Mouse (Mus musculus): ENCODE results near the gene Zap70. TPM values are rescaled to one million over a fixed set of nuclear protein-coding genes. Genes with fewer than 3 reads are reported as not detected.

Zap70 gene
- total and polyA plus RNA-seq, 3 experiments: 0.23 to 0.25 TPM; not detected in 1

DNA sequence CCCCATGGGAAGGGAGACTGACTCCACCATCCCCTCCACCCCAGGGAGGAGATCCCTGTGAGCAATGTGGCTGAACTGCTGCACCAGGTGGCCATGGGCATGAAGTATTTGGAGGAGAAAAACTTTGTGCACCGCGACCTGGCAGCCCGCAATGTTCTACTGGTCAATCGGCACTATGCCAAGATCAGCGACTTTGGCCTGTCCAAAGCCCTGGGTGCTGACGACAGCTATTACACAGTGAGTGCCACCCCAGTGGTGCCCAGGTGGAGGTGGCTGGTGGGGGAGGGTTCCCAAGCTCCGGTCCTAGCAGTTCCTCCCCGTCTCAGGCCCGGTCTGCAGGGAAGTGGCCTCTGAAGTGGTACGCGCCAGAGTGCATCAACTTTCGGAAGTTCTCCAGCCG is 19.2 kb downstream of the Zap70 start:
- Histone ChIP-seq H3K9ac (ENCODE audit: insufficient read depth, low read depth) (no peak overlapping the region), H3K9me3 (replicated peaks; ENCODE audit: low read length) (peaks cover 4% of the 10 kb centered on the region), H3K4me2 (ENCODE audit: insufficient read depth, low read depth, poor library complexity, severe bottlenecking) (no peak overlapping the region), H3K4me1 (ENCODE audit: control insufficient read depth in 1 of 2, insufficient read depth in 2 of 2) (no peaks in the 10 kb centered on the region; a peak in 1 of 4 replicates), H3K27ac (ENCODE audit: insufficient read depth, low read depth) (no peak overlapping the region), H3K4me3 (replicated peaks in 1 of 3; ENCODE audit: low read depth in 2 of 3, low read length in 2 of 3, poor library complexity in 1 of 3) (no peak overlapping the region), H3K27me3 (replicated peaks) (no peaks in the 10 kb centered on the region), H3K79me2 (replicated peaks; ENCODE audit: control insufficient read depth, extremely low read depth, insufficient read depth, poor library complexity, severe bottlenecking) (no peaks in the 10 kb centered on the region), H3K36me3 (replicated peaks in 1 of 2; ENCODE audit: control insufficient read depth in 1 of 2, insufficient read depth in 1 of 2, low read length in 1 of 2) (no peaks in the 10 kb centered on the region)
- DNase-seq (ENCODE audit: extremely low read depth): no peak
- dilution Hi-C loops (cut with MboI; ENCODE audit: extremely low pct_ligation_motif_present, extremely low pct_unique_long_range_greater_than_20kb, low sequenced_read_pairs): no loop called here
- no peak for TF ChIP-seq MAZ (IDR thresholded peaks at IDR 0.05; ENCODE audit: low read depth, low read length)
- TF ChIP-seq MXI1 (IDR thresholded peaks at IDR 0.05; ENCODE audit: low read depth, low read length): no peak
- no peak for TF ChIP-seq GABPA (IDR thresholded peaks at IDR 0.05; ENCODE audit: insufficient replicate concordance, low read depth, low read length)
- TF ChIP-seq SIN3A (IDR thresholded peaks at IDR 0.05; ENCODE audit: low read length): no peak
- no peak for TF ChIP-seq USF2 (conservative IDR thresholded peaks at IDR 0.05; ENCODE audit: low read depth, low read length)
- no peak for TF ChIP-seq MYC (IDR thresholded peaks at IDR 0.05; ENCODE audit: low read depth, low read length)
- TF ChIP-seq PAX5 (IDR thresholded peaks at IDR 0.05; ENCODE audit: low read length): no peak
- TF ChIP-seq EP300 (IDR thresholded peaks at IDR 0.05; ENCODE audit: low read length): no peak
- TF ChIP-seq MEF2A (IDR thresholded peaks at IDR 0.05; ENCODE audit: borderline replicate concordance, low read depth, low read length): no peak
- TF ChIP-seq TBP (conservative IDR thresholded peaks at IDR 0.05; ENCODE audit: low read depth, low read length): no peak
- no peak for TF ChIP-seq POLR2AphosphoS2 (IDR thresholded peaks at IDR 0.05; ENCODE audit: low read depth, low read length)
- no peak for TF ChIP-seq SMC3 (IDR thresholded peaks at IDR 0.05; ENCODE audit: low read depth, low read length)
- no peak for TF ChIP-seq USF1 (IDR thresholded peaks at IDR 0.05; ENCODE audit: low read depth, low read length)
- TF ChIP-seq POLR2A (IDR thresholded peaks at IDR 0.05; ENCODE audit: low read depth, low read length): no peak
- in situ Hi-C loops (cut with MboI; ENCODE audit: low pct_ligation_motif_present, low pct_unique_long_range_greater_than_20kb, low sequenced_read_pairs): loop anchor here (10.0 to 25.0 kb wide), 2 partner anchors 464 to 857 kb away; no protein-coding TSS in a partner anchor

DNA sequence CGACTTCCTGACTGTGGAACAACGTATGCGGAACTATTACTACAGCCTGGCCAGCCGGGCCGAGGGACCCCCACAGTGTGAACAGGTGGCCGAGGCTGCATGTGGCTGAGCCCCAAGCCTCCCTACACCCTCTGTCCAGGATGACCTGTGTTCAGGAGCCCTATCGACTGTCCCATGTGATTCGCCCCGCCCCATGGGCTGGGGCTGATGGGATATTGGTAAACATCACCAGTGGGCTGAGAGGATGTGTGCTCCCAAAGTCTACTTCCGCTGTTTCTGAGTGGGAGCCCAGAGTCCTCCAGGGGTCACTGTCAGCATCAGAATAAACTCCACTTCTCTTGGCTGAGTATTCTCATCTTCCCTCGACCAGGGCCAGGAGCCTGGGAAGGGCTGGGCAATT is 20.9 kb downstream of the Zap70 start:
- no peaks in the 10 kb centered on the region for H3K36me3 ChIP-seq (replicated peaks in 1 of 2; ENCODE audit: control insufficient read depth in 1 of 2, insufficient read depth in 1 of 2, low read length in 1 of 2)

More for the DNA sequence above, 20.9 kb downstream of the Zap70 start:
- Histone ChIP-seq H3K27ac (ENCODE audit: insufficient read depth, low read depth) (no peak overlapping the region), H3K79me2 (replicated peaks; ENCODE audit: control insufficient read depth, extremely low read depth, insufficient read depth, poor library complexity, severe bottlenecking) (no peaks in the 10 kb centered on the region), H3K9me3 (replicated peaks; ENCODE audit: low read length) (peaks cover under 1% of the 10 kb centered on the region), H3K4me1 (ENCODE audit: control insufficient read depth in 1 of 2, insufficient read depth in 2 of 2) (no peaks in the 10 kb centered on the region; a peak in 1 of 4 replicates), H3K27me3 (replicated peaks) (no peaks in the 10 kb centered on the region), H3K4me3 (replicated peaks in 1 of 3; ENCODE audit: low read depth in 2 of 3, low read length in 2 of 3, poor library complexity in 1 of 3) (no peak overlapping the region), H3K4me2 (ENCODE audit: insufficient read depth, low read depth, poor library complexity, severe bottlenecking) (no peak overlapping the region), H3K9ac (ENCODE audit: insufficient read depth, low read depth) (no peak overlapping the region)
- DNase-seq (ENCODE audit: extremely low read depth): no peak
- dilution Hi-C loops (cut with MboI; ENCODE audit: extremely low pct_ligation_motif_present, extremely low pct_unique_long_range_greater_than_20kb, low sequenced_read_pairs): no loop called here
- TF ChIP-seq CTCF (conservative IDR thresholded peaks at IDR 0.05 in 1 of 2, IDR thresholded peaks at IDR 0.05 in 1 of 2; ENCODE audit: low read depth in 2 of 2, low read length in 2 of 2) (0 out of 4 replicates have a peak, but pooled peaks of 1 of the 2 experiments have one; percentile 3), BHLHE40 (IDR thresholded peaks at IDR 0.05; ENCODE audit: low read depth, low read length) (no peak)
- in situ Hi-C loops (cut with MboI; ENCODE audit: low pct_ligation_motif_present, low pct_unique_long_range_greater_than_20kb, low sequenced_read_pairs): loop anchor here (10.0 to 25.0 kb wide), 2 partner anchors 462 to 855 kb away; no protein-coding TSS in a partner anchor
